Mouse (Mus musculus) liver, embryonic 16.5 days (tissue): Measurements from ENCODE around the gene Tm6sf2. TPM values are rescaled to one million over a fixed set of nuclear protein-coding genes. Genes with fewer than 3 reads are reported as not detected.

Experiments used
- ATAC-seq: fragments of 200-750 bp; cut with Nextera tagmentation; 2 replicates; pipeline ENCODE4 v1.8.0; 2017; ENCODE audit warnings: low read depth, mild to moderate bottlenecking, moderate number of reproducible peaks, moderate library complexity
- H3K27ac ChIP-seq: fragments of 300-500 bp; sonication (generic); 2 replicates; pipeline ENCODE4 v1.5.1; 2014; ENCODE audit warnings: mild to moderate bottlenecking, low read length
- H3K27me3 ChIP-seq: fragments of 300-500 bp; sonication (generic); 2 replicates; pipeline ENCODE4 v1.6.1; 2014; ENCODE audit warnings: low read depth, low read length, mixed read lengths; ENCODE audit not compliant: control insufficient read depth, insufficient read depth
- H3K36me3 ChIP-seq: fragments of 300-500 bp; sonication (generic); 2 replicates; pipeline ENCODE4 v1.6.1; 2014; ENCODE audit warnings: mild to moderate bottlenecking; ENCODE audit not compliant: control insufficient read depth, insufficient read depth
- H3K4me1 ChIP-seq: fragments of 300-500 bp; sonication (generic); 2 replicates; pipeline ENCODE4 v1.6.1; 2014; ENCODE audit warnings: low read depth, low read length, mixed read lengths; ENCODE audit not compliant: control insufficient read depth
- H3K4me2 ChIP-seq: fragments of 300-500 bp; sonication (generic); 2 replicates; pipeline ENCODE4 v1.6.1; 2014; ENCODE audit warnings: low read depth, low read length, mixed read lengths
- H3K4me3 ChIP-seq: fragments of 300-500 bp; sonication (generic); 2 replicates; pipeline ENCODE4 v1.5.1; 2014; ENCODE audit warnings: low read depth, mild to moderate bottlenecking, low read length
- H3K9ac ChIP-seq: fragments of 300-500 bp; sonication (generic); 2 replicates; pipeline ENCODE4 v1.6.1; 2014; ENCODE audit warnings: low read depth, low read length
- H3K9me3 ChIP-seq: fragments of 300-500 bp; sonication (generic); replicated peaks from 2 replicates; pipeline ENCODE4 v1.6.1; 2016; ENCODE audit warnings: low read length; ENCODE audit not compliant: control insufficient read depth
- WGBS: fragments of 180-500 bp; shearing (Covaris S2); extraction: QIAGEN DNeasy Blood & Tissue Kit; methylation state at CpG from one replicate; pipeline ENCODE4 v1.1.7; 2014; ENCODE audit not compliant: insufficient replicate concordance; 5-methylcytosine and 5-hydroxymethylcytosine counted together
- polyA plus RNA-seq: library from polyadenylated mRNA; unstranded; fragments of >200 nt; fragmentation: Nextera tagmentation; extraction: Ambion mirVana; gene quantifications from 2 replicates; pipeline ENCODE4 v1.2.1, GENCODE M21; 2015

Tm6sf2 gene
- 1.8 and 3.0 TPM in 2 replicates for polyA plus RNA-seq

GRCm38 (mm10) chr8:70072441-70073069, at the start of gene Tm6sf2:
TSS of gene Tm6sf2 (plus strand) at chr8:70072924.
- Histone ChIP-seq H3K4me2 (peak within 1 kb of the TSS; percentile 57), H3K4me1 (peaks cover 13% of the 10 kb centered on the region), H3K4me3 (peak within 1 kb of the TSS; percentile 40), H3K36me3 (peaks cover 7% of the 10 kb centered on the region; the same call in 1 of the 2 replicates), H3K27me3 (no peaks in the 10 kb centered on the region), H3K27ac (peak within 1 kb of the TSS; percentile 12; the same call in 1 of the 2 replicates), H3K9ac (no peak within 1 kb of the TSS), H3K9me3 (no peaks in the 10 kb centered on the region)
- WGBS = 12% methylated on average over 24 of the region's 27 CpGs
- peak; percentile 79 for ATAC-seq

- Histone ChIP-seq H3K4me1 (peaks cover 2% of the 10 kb centered on the region; the same call in 1 of the 2 replicates), H3K36me3 (peaks cover 79% of the 10 kb centered on the region), H3K4me3 (no peak overlapping the region), H3K27ac (no peak overlapping the region), H3K9me3 (no peaks in the 10 kb centered on the region), H3K9ac (no peak overlapping the region), H3K4me2 (no peak overlapping the region), H3K27me3 (no peaks in the 10 kb centered on the region)
- WGBS = 64% methylated on average over 8 of the region's 8 CpGs
- peak; percentile 28; the same call in 1 of the 2 replicates for ATAC-seq
Measured at GRCm38 (mm10) chr8:70023596-70023995, 49.1 kb upstream of the Tm6sf2 start.

- 90% methylated on average over 2 of the region's 2 CpGs for WGBS
- H3K36me3 ChIP-seq = peaks cover 62% of the 10 kb centered on the region
- H3K9ac ChIP-seq = no peak overlapping the region
- no peak overlapping the region for H3K27ac ChIP-seq
- H3K4me2 ChIP-seq = no peak overlapping the region
- no peaks in the 10 kb centered on the region for H3K9me3 ChIP-seq
- no peaks in the 10 kb centered on the region for H3K27me3 ChIP-seq
- peaks cover 2% of the 10 kb centered on the region; the same call in 1 of the 2 replicates for H3K4me1 ChIP-seq
- ATAC-seq = no peak
- H3K4me3 ChIP-seq = no peak overlapping the region
Measured at GRCm38 (mm10) chr8:70026151-70026550, 46.6 kb upstream of the Tm6sf2 start.

DNA sequence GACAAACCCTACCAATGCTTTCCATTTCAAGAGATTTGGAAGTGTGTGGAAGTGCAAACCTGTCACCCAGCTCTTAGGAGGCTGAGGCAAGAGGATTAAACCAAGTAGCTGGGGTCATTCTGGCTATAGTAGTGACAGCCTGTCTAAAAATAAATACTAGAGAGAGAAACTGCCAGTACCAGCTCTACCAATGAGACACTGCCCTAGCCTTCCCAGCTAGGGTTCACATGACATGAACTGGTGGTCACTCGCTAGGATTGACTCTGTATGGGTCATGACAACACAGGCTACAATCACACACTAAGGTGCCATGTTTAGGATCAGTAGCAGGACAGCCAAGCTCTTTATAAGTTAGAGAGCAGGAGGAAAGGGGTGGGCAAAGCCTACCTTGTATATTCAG, 42.5 kb upstream of the Tm6sf2 start:
- H3K4me1 ChIP-seq = no peaks in the 10 kb centered on the region
- H3K9me3 ChIP-seq = no peaks in the 10 kb centered on the region
- H3K9ac ChIP-seq = no peak overlapping the region
- ATAC-seq = no peak
- no peak overlapping the region for H3K4me3 ChIP-seq
- WGBS = 91% methylated on average over 1 of the region's 1 CpGs
- no peak overlapping the region for H3K4me2 ChIP-seq
- H3K27ac ChIP-seq = no peak overlapping the region
- peaks cover 39% of the 10 kb centered on the region for H3K36me3 ChIP-seq
- no peaks in the 10 kb centered on the region for H3K27me3 ChIP-seq

DNA sequence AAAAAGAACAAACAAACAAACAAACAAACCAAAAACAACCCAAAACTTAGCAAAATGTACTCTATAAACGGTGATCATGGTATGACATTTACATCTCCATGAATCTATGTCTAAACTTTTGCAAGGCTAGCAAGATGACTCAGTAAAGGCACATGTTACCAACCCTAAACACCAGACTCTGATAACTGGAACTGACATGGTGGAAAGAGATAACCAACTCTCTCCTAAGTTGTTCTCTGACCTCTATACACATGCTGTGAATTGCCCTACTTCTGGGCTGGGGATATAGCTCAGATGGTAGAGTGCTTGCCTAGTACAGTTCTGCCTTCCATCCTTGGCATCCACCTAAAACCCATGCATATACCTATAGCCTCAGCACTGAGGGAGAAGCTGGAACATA, 34.7 kb upstream of the Tm6sf2 start:
- no peaks in the 10 kb centered on the region for H3K27me3 ChIP-seq
- H3K4me3 ChIP-seq = no peak overlapping the region
- peak overlapping the region; percentile 38 for H3K4me2 ChIP-seq
- no peaks in the 10 kb centered on the region for H3K9me3 ChIP-seq
- H3K36me3 ChIP-seq = peaks cover 4% of the 10 kb centered on the region; the same call in 1 of the 2 replicates
- 0 out of 2 replicates have a peak overlapping the region, but pooled peaks have one; percentile 21 for H3K9ac ChIP-seq
- 39% methylated on average over 1 of the region's 1 CpGs for WGBS
- peaks cover 47% of the 10 kb centered on the region for H3K4me1 ChIP-seq
- peak; percentile 45 for ATAC-seq
- peak overlapping the region; percentile 83 for H3K27ac ChIP-seq

DNA sequence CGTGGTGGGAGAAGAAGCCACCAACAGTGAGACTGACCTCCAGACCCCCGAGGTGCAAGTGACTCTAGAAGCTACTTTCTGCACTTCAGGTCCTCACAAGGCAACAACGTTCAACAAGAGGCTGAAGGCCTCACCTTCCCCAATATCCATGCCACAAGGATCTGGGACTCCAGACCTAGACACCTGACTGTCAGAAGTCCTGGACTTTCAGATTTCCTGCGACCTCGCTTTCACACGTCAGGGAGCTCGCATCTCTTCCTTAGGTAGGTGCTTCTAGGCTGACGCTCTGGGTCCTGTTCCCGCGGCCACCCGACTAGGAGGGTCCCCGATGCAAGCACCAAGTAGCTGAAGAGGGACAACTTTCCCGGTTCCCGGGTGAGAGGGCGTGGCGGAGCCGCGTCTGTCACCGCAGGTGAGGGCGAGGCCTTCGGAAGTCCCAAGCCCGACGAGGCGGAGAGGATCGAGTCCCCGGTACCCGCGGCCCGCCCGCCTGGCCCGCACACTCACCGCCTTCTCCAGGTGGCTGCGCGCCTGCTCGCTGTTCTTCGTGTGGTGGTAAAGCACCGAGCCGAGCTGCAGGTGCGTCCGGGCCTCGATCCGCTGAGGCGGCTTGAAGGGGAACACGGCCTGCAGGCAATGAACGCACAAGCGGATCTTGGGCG, 30.7 kb upstream of the Tm6sf2 start:
- ATAC-seq = peak; percentile 45
- H3K4me3 ChIP-seq = peak overlapping the region; percentile 97
- peaks cover 56% of the 10 kb centered on the region for H3K4me1 ChIP-seq
- H3K9me3 ChIP-seq = no peaks in the 10 kb centered on the region
- under 1% methylated on average over 47 of the region's 47 CpGs for WGBS
- H3K27me3 ChIP-seq = no peaks in the 10 kb centered on the region
- H3K9ac ChIP-seq = peak overlapping the region; percentile 97
- H3K36me3 ChIP-seq = no peaks in the 10 kb centered on the region
- H3K27ac ChIP-seq = peak overlapping the region; percentile 92
- peak overlapping the region; percentile 90 for H3K4me2 ChIP-seq

GRCm38 (mm10) chr8:70042583-70043455, 29.9 kb upstream of the Tm6sf2 start, which contains the start of the genes Mau2 and Sugp1:
TSS of gene Mau2 (minus strand) at chr8:70042734.
TSS of gene Sugp1 (plus strand) at chr8:70042813.
- H3K36me3 ChIP-seq = no peaks in the 10 kb centered on the region
- H3K27me3 ChIP-seq = no peaks in the 10 kb centered on the region
- H3K4me1 ChIP-seq = peaks cover 48% of the 10 kb centered on the region
- WGBS = under 1% methylated on average over 65 of the region's 65 CpGs
- ATAC-seq = peak; percentile 90
- no peaks in the 10 kb centered on the region for H3K9me3 ChIP-seq
- H3K9ac ChIP-seq = peak within 1 kb of the TSS; percentile 97
- H3K4me2 ChIP-seq = peak within 1 kb of the TSS; percentile 93
- peak within 1 kb of the TSS; percentile 92 for H3K27ac ChIP-seq
- H3K4me3 ChIP-seq = peak within 1 kb of the TSS; percentile 97

DNA sequence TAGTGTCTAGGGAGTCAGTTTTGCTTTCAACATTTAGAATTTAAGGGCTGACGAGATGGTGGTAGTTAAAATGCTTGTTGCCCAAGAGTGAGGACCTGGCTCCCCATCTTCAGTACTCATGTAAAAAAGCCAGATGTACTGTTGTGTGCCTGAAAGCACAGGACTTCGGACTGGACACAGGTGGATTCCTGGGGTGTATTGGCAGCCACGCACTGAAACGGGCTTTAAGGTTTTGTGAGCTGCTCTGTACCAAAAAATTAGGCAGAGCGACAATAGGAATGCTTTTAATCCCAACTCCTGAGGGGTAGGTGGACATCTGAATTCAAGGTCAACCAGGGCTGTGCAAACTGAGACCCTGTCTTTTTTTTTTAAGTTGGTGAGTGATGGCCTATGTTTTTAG, 28.7 kb upstream of the Tm6sf2 start:
- H3K4me2 ChIP-seq = peak overlapping the region; percentile 93
- peak overlapping the region; percentile 97 for H3K4me3 ChIP-seq
- ATAC-seq = no peak
- H3K27me3 ChIP-seq = no peaks in the 10 kb centered on the region
- 78% methylated on average over 5 of the region's 5 CpGs for WGBS
- peaks cover 40% of the 10 kb centered on the region for H3K4me1 ChIP-seq
- peak overlapping the region; percentile 97 for H3K9ac ChIP-seq
- H3K36me3 ChIP-seq = peaks cover 3% of the 10 kb centered on the region
- no peak overlapping the region for H3K27ac ChIP-seq
- no peaks in the 10 kb centered on the region for H3K9me3 ChIP-seq
